Mouse (Mus musculus) bone marrow macrophage, adult 2 months (primary cell): ENCODE data around the gene Cbr1. TPM values are rescaled to one million over a fixed set of nuclear protein-coding genes. Genes with fewer than 3 reads are reported as not detected.
A peak's percentile ranks its signal among the peaks of the same experiment; 100 is the strongest.

Experiments used
- H3K27ac ChIP-seq: 2 replicates; pipeline ENCODE4 v1.5.1; 2012; ENCODE audit warnings: low read depth, low read length; ENCODE audit not compliant: insufficient read depth
- H3K4me1 ChIP-seq: 2 replicates; pipeline ENCODE4 v1.6.1; 2012; ENCODE audit warnings: low read length; ENCODE audit not compliant: control insufficient read depth, insufficient read depth
- H3K4me3 ChIP-seq: 2 replicates; pipeline ENCODE4 v1.5.1; 2012; ENCODE audit warnings: mild to moderate bottlenecking, low read length, moderate library complexity; ENCODE audit not compliant: insufficient read depth
- CTCF ChIP-seq: IDR thresholded peaks from 2 replicates; pipeline ENCODE4 v1.5.1; 2012; ENCODE audit warnings: low read depth, mild to moderate bottlenecking, low read length, moderate library complexity
- POLR2A ChIP-seq: IDR thresholded peaks from 2 replicates; pipeline ENCODE4 v1.6.1; 2012; ENCODE audit warnings: mild to moderate bottlenecking, low read depth, low read length, borderline replicate concordance
- polyA plus RNA-seq: library from polyadenylated mRNA; stranded (reverse); fragments of >200 nt; gene quantifications from 2 replicates; pipeline ENCODE4 v1.2.4, GENCODE M21; 2012; ENCODE audit not compliant: missing spikeins, insufficient read depth, insufficient read length

The Cbr1 gene
- polyA plus RNA-seq, 1 experiment: 37.5 TPM

DNA sequence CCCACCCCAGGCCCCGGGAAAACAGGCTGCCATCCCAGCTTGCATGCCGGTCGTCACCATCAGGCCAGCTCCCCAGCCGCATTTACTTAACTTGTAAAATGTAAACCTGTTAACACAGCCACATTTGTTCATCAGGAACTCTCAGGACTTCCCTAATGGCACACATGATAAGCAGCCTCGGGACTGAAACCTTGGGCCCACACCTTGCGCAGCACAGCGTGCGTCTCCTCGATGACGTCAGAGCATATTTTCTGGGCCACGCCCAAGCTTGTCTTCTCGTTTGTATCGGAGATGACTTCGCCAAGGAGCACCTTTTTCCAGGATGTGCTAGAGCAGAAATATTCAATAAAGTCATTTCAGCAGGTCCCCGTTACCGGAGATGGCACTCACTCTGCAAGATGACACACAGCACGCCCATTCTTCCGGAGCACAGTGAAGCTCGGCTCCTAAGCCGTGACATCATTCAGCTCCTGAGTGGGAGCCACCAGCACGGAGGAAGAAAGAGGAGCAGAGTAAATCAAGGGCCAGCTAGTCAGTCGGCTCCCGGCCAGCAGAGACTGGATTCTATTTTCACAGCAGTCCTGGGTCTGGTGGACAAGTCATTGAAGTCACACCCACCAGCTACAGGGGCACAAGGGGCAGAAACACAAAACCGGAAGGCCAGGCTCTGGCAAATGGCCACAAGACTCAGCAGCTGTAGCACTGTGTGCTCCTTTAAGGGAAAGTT, 20.5 kb upstream of the Cbr1 start:
- no peak for TF ChIP-seq POLR2A
- no peak for TF ChIP-seq CTCF
- H3K4me3 ChIP-seq: no peak overlapping the region
- H3K27ac ChIP-seq: no peak overlapping the region
- peaks cover 8% of the 10 kb centered on the region; the same call in 1 of the 2 replicates for H3K4me1 ChIP-seq

DNA sequence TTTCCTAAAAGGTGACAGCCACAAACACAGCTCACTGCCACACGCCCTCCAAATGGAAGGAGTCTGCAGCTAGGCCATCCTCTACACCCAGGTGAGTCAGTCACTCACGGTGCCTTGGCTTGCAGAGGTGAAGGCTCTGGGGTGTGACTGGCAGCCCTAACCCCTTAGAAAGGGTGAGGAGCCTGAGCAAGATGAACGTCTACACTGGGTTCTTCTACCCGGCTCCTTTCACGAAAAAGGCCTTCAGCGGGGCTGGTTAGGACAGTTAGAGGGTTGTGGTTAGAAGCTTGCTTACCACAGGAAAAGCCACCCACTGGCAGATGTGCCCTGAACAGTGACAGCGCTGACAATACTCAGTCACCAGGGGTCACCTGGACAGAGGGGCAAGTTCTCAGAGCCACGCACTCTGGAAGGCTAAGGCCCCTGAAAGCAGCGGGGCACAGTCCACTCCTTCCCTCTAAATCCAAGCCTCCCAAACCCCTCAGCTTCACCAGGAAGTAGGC, 19.9 kb upstream of the Cbr1 start:
- TF ChIP-seq CTCF: no peak
- TF ChIP-seq POLR2A: no peak
- no peak overlapping the region for H3K4me3 ChIP-seq
- H3K27ac ChIP-seq: no peak overlapping the region
- H3K4me1 ChIP-seq: peaks cover 8% of the 10 kb centered on the region; the same call in 1 of the 2 replicates

GRCm38 (mm10) chr16:93586382-93586781, 19.3 kb upstream of the Cbr1 start:
- peaks cover 8% of the 10 kb centered on the region; the same call in 1 of the 2 replicates for H3K4me1 ChIP-seq
- peak overlapping the region; percentile 10; the same call in 1 of the 2 replicates for H3K27ac ChIP-seq
- TF ChIP-seq CTCF (no peak), POLR2A (no peak)
- no peak overlapping the region for H3K4me3 ChIP-seq

DNA sequence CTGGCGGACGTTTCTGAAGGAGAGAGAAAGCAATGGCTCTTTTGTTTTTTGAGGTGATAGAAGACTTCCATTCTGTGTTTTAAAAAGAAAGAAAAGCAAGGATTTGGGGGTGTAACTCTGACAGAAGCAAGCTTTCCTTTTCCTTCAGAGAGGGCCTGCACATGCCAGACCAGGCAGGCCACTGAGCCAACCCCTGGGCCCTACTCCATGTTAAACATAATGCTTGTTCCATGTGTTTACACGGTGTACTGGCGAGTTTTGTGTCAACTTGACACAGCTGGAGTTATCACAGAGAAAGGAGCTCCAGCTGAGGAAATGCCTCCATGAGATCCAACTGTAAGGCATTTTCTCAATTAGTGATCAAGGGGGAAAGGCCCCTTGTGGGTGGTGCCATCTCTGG, 17.4 kb upstream of the Cbr1 start:
- no peak for TF ChIP-seq CTCF
- Histone ChIP-seq H3K4me3 (no peak overlapping the region), H3K27ac (no peak overlapping the region), H3K4me1 (peaks cover 8% of the 10 kb centered on the region; the same call in 1 of the 2 replicates)

GRCm38 (mm10) chr16:93590915-93591314, 14.7 kb upstream of the Cbr1 start:
- peaks cover 3% of the 10 kb centered on the region; the same call in 1 of the 2 replicates for H3K4me1 ChIP-seq
- H3K4me3 ChIP-seq: no peak overlapping the region
- H3K27ac ChIP-seq: no peak overlapping the region
- no peak for TF ChIP-seq CTCF
- TF ChIP-seq POLR2A: no peak

- Histone ChIP-seq H3K4me3 (no peak overlapping the region), H3K27ac (no peak overlapping the region), H3K4me1 (no peaks in the 10 kb centered on the region)
- TF ChIP-seq POLR2A (no peak), CTCF (no peak)
These were observed 13.9 kb upstream of the Cbr1 start for GRCm38 (mm10) chr16:93591450-93592430.

DNA sequence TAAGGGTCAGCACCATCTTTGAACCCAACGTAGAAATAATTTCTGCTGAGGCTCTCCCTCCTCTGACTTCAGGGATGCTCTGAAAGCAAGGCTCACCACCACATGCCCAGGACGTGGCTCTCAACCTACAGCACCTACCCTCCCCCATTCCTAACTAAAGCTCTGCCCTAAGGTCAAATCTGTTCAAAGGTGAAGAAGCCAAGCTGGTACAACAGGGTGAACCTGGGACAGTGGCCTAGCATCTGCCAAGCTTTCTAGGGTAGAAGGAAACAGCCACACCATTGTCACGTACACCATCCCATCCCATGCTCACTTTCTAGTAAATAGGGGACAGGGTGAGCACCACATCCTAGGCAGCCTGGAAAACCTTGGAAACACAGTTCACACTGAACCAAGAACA, 12.9 kb upstream of the Cbr1 start:
- Histone ChIP-seq H3K4me1 (no peaks in the 10 kb centered on the region), H3K4me3 (no peak overlapping the region), H3K27ac (no peak overlapping the region)
- TF ChIP-seq CTCF (no peak), POLR2A (no peak)

DNA sequence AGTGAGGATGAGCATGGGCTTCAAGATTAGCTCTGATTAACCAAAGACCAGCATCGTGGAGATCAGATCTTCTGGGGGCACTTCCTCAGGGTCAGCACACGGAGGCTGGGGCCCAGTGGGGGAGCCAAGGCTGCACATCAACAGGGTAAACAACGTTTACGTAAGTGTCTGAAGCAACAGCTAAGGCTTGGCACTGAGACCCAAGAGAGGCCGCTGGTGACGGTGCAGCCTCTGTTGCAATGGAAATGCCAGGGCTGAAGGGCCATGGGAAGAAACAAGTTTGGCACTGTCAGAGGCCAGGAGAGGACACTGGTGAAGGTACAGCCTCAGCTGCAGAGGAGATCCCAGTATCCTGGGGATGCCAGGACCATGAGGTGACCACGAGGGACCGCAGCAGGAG, 12.2 kb upstream of the Cbr1 start:
- Histone ChIP-seq H3K27ac (no peak overlapping the region), H3K4me3 (no peak overlapping the region), H3K4me1 (no peaks in the 10 kb centered on the region)
- TF ChIP-seq CTCF (no peak), POLR2A (no peak)

- Histone ChIP-seq H3K4me3 (no peak overlapping the region), H3K27ac (no peak overlapping the region), H3K4me1 (no peaks in the 10 kb centered on the region)
- TF ChIP-seq CTCF (no peak), POLR2A (no peak)
These were observed 11.2 kb upstream of the Cbr1 start for GRCm38 (mm10) chr16:93594448-93594847.
